Mouse (Mus musculus) heart, postnatal 10 days (tissue): Measurements from ENCODE around the gene Cdk6. TPM values are rescaled to one million over a fixed set of nuclear protein-coding genes. Genes with fewer than 3 reads are reported as not detected.

Source experiments
- DNase-seq, 2 experiments: peaks; one replicate each; pipeline ENCODE4 v3.0.0; 2021
- intact Hi-C: fragments of 180-260 bp; cut with DNase I; formaldehyde crosslinking; loops from one replicate; pipeline ENCODE4 v1.15.1; 2025
- total RNA-seq, 2 experiments: library from RNA; stranded (reverse); gene quantifications; 2 replicates each; pipeline ENCODE4 v1.2.3; 2021

The Cdk6 gene
- total RNA-seq, 2 experiments from 2014 or later: 41.9 to 48.2 TPM

DNA sequence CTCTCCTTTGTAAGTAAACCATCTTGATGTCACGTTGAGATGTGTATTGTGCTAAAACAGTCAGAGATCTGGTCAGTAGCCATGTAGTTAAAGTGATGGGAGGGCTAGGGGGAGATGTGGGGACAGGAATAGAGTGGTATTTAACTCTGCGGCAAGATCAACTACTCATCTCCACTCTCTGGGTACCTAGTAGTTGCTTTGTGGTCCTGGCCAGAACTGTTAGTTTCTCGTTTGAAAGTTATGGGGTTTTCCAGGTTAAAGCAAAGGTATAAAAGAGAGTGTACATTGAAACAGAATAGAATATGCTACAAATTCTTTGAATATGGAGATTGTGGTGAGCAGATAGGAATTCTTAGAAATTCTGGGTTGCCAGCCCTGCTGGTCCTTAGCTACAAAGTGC lies 136.4 kb downstream of the Cdk6 start:
- no peak for DNase-seq
- intact Hi-C loops: no loop called here

DNA sequence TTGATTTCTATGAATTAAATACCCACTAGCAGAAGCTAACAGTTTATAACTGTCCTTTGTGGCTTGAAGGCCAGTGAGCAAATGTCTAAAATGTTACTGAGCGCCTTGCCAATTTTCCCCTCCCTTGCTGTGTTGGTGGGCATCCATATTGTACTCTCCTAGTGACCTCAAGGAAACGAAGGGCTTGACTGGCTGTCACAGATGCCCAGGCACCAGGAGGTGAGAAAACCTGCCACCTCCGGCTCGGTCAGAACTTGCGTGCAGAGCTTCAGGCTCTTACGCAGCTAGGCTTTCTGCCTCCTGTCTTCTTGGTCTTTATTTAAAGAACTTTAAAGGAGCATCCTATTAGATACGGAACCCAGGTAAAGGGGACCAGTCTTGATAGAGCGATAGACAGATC lies 136.9 kb downstream of the Cdk6 start:
- no peak for DNase-seq
- intact Hi-C loops: no loop called here

DNA sequence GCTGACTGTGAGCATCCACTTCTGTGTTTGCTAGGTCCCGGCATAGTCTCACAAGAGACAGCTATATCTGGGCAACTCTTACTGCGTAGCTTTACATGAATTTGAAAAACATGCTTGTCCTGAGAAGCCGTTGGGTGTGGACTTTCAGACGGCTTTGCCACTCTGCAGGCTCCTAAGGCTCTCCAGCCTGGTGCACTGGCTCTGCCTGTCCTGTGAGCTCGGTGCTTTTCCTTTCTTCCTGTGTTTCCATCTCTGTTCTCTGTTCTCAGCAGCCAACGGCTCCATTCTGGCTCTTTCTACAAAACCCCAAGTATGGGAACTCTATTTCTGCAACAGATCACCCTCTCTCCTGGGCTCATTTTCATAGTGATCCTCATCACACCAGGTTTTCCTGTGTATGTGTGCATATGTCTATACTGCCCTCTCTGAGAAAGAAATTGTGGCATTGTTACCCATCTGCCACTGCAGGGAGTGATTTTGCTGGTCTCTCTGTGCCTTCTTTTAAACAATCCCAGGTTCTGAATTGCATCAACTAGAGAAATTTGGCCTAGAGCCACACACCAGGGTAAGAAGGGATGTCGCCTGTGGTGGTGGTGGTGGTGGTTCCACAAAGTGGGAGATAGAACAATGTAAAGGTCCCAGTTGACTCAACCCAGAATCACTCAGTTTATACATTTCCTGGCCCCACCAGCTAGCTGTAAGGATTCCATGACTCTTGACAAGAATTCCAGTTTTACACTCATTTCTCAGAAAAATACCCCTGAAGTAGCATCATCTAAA lies 137.9 kb downstream of the Cdk6 start:
- intact Hi-C loops: no loop called here
- DNase-seq: no peak

DNA sequence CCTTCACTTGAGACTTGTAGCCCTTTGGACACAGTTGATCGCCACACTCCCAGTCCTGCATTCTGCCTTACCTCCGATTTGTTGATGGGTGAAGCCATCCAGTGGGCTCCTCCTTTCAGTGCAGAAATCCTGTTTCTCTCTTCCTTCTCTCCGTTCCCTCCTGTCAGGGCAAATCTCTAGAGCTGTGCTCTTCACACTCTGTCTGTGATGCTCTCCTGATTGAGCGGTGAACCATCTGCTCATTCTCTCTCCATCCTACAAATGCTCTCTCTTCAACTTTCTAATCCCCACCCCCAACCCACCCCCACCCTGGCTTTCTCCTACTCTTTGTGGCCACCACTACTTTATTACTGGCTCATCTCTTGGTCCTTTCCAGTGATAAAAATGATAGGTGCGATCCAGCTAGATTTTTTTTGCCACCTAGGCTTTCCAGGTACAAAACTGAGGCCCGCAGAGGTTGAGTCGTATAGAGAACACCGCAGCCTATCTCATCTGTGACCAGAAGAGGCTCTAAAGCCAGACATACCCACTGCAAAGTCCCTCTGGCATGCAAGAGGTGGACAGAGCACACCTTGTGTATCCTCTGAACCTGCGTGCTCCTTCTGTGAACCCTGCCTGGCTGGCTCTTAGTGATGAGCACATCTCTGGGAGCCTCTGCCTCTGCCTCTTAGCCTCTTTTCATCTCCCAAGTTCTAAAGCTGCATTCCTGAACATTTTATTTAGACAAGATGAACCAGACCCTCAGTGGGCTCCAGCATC lies 139.5 kb downstream of the Cdk6 start:
- no peak for DNase-seq
- intact Hi-C loops: no loop called here

DNA sequence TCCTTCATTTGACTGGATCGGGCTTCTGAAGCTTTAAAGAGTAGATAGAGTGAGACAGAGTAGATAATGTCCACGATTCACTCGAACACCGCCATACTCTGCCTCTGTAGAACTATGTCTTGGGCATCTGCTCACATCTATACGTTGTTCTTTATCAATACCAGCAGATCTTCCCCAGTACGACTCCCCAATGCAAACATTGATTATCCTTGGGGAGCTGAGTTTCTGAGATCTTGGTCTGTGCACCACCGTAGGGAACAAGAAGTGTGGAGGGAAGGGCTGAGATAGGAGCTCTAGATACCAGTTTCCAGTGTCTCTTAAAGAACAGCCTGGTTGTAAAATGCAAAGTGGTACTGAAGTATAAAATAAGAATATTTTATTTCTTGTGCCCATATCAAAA lies 141.2 kb downstream of the Cdk6 start:
- DNase-seq: no peak
- intact Hi-C loops: no loop called here

DNA sequence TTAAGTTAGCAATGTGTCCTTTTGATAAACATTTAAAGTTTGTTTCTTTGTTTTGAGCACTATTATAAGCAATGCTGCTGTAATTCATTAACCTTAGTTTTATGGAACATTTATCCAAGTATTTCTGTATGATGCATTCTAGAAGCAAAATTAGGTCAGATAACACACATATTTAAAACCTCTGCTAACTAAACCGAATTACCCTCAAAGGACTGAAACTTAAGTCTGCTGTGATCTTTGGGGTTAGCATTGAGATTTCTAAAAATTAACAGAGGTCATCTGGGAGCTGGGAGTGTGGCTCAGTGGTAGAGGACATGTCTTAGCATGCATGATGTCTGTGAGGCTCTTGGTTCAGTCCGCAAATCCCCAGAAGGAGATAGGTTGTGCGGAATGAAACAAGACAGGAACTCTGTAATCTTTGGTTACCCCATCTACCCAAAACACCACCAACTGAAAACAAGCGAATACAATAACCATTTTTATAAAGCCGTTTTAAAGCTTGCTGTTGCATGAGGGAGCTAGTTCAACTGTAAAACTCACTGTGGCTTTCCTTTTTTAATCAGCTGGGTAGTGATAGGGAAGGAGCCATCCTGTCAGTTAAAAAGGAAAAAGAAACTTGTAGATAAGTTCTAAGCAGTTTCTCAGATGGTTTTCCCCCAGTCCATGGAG lies 141.9 kb downstream of the Cdk6 start:
- intact Hi-C loops: no loop called here
- DNase-seq: no peak

DNA sequence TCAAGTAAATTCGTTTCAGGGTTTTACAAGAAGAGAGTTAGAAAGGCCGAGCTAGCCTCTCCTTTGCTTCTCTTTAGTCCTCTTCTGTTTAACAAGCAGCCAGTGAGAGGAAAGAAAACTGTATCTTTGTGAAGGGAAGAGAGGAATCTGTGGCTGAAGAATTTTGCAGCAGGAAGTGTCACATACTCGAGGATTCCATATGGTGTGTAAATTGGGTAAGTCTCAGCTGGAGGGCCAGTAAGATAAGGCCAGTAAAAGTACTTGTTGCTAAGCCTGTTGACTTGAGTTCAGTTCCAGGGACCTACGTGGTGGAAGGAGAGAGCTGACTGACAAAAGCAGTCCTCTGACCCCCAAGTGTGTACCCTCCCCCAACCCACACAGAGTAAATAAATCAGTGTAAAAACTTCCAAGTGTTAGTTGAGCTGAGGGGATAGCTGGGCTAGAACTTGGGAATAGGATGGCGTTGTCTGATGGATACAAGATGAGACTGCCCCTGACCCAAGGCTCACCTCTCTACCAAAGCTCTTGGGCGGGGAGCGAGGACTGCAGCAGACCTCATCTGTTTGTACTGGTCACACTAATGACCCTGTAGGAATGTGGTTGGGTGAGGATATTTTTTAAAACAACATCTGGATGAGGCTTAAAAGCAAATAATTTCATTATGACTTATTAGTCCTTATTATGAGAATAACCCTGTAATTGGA lies 145.4 kb downstream of the Cdk6 start:
- intact Hi-C loops: no loop called here
- no peak for DNase-seq

DNA sequence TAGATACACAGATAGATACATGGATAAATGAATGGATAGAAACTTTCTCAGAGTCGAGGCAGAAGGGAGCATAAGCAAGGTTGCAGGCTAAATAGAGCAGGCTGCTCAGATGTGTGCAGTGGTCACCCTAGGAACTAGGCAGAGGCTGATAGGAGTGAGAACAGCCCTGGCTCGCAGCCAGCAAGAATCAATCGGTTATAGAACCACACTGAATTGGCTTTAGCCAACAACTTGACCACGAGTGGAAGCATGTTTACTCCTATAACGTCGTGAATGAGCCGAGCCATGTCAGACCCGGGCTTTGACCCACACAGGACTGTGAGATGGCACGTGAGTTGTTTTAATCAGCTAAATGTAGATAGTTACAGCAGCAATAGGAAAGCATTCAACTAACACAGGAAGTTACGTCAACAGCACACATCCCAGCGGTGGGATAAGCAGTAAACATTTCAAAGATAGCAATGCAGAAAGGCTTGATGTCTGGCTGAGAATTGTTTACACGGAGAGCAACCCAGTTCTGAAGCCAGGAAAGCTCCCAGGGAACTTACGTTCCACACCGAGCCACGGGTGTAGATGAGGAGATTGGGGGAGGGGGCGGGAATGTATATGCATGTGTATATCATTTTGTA lies 147.0 kb downstream of the Cdk6 start:
- DNase-seq: peak in 1 of 2 experiments; percentile 27
- intact Hi-C loops: no loop called here

DNA sequence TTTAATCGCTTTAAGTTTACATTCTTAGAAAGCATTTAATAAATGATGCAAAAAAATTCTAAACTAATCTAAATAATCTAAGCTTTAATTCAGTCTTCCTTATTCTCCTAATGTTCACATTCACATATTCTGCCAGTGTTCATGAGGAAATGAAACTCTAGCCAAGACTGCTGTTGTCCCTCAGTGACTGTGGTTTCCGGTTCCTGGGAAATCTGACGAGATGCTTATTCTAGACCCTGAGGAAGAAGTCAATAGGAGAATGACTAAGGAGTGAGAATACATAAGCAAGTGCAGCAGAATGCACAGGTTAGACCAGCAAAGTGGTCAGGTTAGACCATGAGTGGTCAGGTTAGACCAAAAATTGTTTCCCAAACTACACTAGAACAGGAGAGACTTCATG lies 149.1 kb downstream of the Cdk6 start:
- intact Hi-C loops: no loop called here
- DNase-seq: no peak

DNA sequence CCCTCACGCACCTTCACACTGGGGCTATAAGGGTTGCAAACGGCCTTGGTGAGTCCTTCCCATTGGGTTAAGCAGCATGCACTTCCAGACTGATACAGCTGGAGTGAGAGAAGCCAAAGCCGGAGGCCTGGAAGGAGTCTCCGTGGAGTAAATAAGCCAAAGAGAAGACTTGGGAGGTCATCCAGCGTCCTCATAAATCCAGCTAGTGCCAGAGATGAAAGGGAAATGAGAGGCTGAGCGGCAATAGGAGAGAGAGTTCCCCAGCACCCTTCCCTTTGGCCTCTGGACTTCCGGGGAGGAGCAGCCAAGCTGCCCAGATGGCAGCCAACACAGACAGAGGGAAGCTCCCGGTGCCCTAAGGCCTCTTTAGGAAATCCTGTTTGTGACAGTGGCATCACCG lies 149.8 kb downstream of the Cdk6 start:
- intact Hi-C loops: no loop called here
- peak; percentile 67 to 75 for DNase-seq

DNA sequence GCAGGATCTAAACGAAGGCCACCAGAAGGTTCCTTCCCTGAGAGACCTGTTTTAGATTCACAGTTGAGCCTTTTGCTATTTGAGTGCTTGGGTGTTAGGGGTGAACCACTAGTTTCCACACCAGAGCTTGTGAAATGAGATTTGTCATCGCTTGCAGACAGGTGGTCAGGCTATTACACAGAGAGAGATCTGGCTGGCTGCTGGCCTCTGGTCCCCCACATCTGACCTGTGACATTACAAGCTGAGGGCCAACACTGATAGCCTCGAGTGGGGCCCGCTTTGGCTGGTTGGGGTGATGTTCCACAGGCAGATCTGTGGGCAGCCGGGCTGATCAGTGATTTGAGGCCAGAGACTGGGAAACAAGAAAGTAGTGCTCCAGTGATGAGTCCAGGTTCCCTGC lies 150.6 kb downstream of the Cdk6 start:
- DNase-seq: no peak
- intact Hi-C loops: no loop called here

DNA sequence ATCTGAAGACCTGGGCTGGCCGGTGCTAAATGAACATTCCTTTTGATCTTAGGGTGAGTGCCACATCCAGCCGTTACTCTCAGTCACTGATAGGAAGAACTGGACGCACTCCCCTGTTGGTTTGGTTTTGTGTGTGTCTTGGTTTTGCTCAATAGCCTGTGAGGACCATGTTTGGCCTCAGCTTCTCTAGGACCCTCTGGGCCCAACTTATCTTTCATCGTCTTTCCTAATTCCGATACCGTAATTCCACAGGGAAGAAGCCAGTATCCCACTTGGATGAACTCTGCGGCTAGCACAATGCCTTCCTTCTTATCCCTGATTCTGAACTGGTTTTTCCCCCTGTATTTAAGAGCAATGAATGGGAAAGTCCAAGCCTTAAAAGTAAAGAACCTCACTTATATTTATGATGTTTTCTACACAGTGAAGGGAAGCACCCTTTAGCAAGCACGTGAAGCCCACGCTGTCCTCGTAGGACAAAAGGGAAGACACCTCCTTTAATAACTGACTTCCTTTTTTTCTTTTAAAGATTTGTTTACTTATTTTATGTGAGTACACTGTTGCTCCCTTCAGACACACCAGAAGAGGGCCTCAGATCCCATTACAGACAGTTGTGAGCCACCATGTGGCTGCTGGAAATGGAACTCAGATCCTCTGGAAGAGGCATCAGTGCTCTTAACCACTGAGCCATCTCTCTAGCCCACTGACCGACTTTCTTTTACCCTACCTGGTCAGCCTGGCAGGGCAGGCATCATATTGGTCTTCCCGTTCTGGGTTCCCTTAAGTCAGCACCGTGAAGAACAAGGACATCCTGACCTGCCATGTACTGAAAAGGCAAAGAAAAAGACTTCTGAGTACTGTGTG lies 151.7 kb downstream of the Cdk6 start:
- intact Hi-C loops: no loop called here
- no peak for DNase-seq

DNA sequence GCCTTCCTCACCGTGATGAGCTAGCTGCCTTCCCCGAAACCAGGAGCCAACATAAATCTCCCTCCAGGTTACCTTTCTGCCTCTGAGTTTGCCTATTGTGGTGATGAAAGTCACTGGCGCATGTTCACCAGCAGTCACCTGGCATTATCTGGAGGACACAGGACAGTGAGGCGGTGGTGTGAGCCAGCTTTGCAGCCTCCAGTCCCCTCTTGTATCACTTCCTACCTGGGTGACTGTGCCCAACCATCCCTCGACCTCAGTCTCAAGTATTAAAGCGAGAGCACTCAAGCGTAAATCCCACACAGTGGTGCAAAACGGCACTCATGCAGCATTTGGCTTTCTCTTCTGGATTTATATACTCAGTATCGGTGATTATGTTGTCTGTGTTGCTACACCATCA lies 152.7 kb downstream of the Cdk6 start:
- no peak for DNase-seq
- intact Hi-C loops: no loop called here

DNA sequence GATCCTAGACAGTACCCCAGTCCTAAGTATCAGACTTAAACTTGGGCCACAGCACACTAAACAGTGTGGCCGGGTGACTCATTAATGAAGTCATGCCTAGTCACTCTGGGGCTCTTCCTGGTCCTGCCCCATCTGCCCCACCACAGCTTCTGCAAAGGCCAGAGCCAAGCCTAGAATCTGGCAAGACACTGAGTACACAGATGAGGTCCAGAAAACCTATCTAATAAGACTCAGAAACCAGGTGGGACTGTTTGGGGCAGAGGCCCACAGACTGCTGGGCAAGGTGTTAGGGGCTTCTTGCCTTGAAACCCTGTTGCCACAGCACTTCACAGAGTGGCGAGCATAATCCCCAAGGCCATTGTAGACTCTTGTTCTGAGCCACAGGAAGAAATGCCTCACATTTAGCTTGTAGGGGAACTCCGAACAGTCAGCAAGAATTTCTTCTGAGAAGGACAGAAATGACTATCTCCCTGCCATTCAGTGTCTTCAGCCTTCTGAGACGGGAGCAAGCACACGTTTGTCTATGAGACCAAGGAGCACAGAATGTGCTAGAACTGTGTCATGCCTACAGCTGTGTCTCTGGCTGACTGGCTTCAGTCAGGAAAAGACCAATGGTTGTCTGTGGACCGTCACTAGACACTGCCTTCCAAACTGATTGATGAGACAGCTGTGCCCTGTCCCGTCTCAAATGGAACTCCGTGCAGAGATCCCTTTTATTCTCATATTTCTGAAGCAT lies 153.3 kb downstream of the Cdk6 start:
- intact Hi-C loops: no loop called here
- no peak for DNase-seq

DNA sequence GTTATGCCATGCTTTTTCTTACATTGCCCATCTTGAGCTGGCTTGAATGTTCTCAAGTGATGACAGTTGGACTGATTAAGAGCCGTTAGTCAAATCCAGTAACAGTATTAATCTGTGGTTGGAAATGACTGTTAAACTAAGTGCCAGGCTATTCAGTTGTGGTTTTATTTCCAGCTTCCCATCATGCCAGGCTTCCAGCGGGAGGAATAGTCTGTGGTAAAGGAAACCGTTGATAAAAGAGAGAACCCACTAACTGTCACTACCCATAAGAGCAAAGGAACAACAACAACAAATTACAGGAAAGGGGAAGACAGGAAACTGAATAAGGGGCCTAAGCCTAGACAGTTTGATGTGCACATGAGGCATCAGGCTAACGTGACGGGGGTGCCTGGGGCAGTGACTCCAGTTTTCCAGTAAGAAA lies 156.2 kb downstream of the Cdk6 start:
- intact Hi-C loops: no loop called here
- DNase-seq: no peak

DNA sequence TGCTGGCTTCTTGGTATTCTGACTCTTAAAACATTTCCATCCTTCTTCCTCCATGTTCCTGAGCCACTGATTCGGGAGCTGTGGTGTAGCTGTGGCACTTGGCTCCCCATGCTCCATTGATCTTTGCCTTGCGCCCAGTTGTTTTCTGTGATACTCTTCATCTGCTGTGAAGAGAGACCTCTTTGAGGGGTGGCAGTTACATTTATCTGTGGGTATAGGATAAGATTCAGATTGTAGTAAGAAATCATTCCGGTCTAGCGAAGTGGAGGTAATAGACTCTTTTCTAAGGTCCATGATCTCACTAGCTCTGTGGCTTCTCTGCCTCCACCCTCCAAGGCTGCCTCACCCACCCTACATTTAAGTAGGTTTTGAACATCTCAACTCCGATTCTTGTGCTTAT lies 159.0 kb downstream of the Cdk6 start:
- intact Hi-C loops: no loop called here
- no peak for DNase-seq

DNA sequence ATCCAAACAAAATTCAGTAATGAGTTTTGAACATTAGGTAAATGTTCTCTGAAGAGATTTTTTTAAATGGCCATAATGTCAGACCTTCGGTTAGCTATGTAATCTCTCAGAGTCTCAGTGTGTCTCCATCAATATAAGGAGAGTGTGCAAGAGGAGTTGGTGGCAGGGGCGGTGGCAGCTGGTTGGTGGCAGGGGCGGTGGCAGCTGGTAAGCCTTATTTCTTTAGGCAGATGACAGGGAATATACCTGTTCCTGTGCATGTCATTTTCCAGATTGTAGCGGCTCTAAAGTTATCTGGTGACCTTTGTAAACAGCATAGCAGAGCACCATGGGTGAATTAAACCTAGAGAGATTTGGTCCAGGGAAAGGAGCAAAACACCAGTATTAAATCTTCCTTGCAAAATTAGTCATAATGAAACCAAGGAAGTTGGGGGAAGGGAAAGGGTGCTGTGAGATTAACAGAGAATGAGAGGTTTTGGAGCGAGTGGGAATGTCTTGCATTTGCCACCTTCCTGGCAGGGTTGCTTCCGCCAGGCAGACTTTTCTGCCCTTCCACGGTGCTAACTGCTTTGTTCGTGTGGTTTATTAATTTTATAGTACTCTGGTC lies 159.8 kb downstream of the Cdk6 start:
- no peak for DNase-seq
- intact Hi-C loops: no loop called here

DNA sequence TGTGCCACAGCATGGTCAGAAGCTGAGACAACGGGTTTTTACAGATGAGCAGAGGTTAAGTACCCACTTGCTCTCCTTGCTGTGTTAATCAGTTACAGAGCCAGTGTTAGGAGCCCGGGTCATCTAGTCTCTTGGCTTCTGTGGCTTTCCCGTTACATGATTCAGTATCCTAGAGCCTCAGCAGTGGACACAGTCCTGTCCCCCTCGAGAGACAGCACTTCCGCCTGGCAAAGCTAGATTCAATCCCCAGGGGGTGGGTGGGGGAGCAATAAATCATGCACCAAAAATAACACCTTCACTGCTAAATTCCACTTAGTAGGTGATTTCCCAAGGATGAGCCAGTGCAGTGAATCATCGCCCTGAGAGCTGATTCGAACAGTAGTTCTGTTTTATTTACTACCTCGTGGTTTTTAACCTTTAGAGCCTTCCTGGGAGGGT lies 160.3 kb downstream of the Cdk6 start:
- peak; percentile 46 to 56 for DNase-seq
- intact Hi-C loops: no loop called here
